Mouse (Mus musculus): ENCODE measurements around the gene Spg11. TPM values are rescaled to one million over a fixed set of nuclear protein-coding genes. Genes with fewer than 3 reads are reported as not detected.
"Not testable (repeated sequence)": the region's sequence is repeated elsewhere in the genome, so short reads cannot be mapped to it uniquely, and the experiment has no call there.

The Spg11 gene
- total and polyA plus RNA-seq, 2 experiments from 2014 or later, result 4.9 to 20.1 TPM

DNA sequence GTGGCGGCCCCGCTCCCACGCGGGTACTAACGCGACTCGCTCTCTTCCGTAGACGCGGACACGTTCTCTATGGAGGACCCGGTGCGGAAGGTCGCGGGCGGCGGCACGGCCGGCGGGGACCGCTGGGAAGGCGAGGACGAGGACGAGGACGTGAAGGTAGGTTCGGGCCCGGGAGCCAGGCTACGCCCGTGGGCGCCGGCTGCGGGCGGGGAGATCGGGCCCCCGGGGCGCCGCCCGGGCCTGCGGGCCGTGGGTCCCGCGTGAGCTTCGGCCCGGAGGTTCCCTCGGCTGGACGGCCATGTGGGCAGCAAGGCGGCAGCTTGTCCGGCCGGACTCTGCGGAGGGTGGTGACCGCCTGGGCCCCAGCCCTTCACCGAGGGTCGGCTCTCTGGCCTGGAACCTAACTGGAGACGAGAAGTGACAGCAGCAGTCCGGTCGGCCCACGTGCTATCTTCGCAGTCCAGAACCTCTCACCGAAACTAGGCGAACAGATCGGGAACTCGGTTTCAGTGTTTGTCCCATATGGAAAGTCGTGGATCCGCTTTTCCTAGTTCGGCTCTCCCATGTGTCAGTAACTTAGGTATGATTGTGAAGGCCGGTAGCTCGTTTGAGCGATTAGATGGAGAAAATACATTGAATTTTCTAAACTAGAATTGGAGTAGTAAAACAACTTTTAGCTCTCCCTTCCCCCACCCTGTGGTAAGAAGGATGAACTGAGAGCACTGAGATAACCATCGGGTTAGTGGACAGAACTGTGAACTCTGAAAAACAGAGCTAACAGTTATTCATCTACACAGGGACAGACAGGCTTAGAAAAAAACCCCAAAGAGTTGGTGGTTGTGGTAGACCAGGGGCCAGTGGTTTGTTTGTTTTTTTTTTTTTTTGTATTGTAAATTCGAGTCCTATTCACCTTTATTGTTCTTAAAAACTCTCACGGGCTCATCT is 89.2 kb downstream of the Spg11 start:
- Histone ChIP-seq H3K9ac (replicated peaks; ENCODE audit: low read length, poor library complexity, severe bottlenecking) (peak overlapping the region; percentile 73), H3K4me1 (ENCODE audit: insufficient read depth, low read length) (0 out of 2 replicates have a peak, but pooled peaks cover 3% of the 10 kb centered on the region), H3K4me2 (ENCODE audit: low read depth, low read length, poor library complexity, severe bottlenecking) (peak overlapping the region; percentile 81), H3K27ac (ENCODE audit: low read depth, low read length) (peak overlapping the region; percentile 44), H3K9me3 (ENCODE audit: low read length) (no peaks in the 10 kb centered on the region), H3K36me3 (ENCODE audit: insufficient read depth, low read length) (no peaks in the 10 kb centered on the region), H3K27me3 (ENCODE audit: insufficient read depth, low read length) (no peaks in the 10 kb centered on the region), H3K4me3 (ENCODE audit: low read depth, low read length) (peak overlapping the region; percentile 87)
- DNase-seq (ENCODE audit: low spot score), result peak; percentile 34
- peak; percentile 61 for ATAC-seq (ENCODE audit: low FRiP score)
- WGBS, result 2% methylated on average over 55 of the region's 71 CpGs
- peak; percentile 17 for TF ChIP-seq CTCF (IDR thresholded peaks at IDR 0.05)

DNA sequence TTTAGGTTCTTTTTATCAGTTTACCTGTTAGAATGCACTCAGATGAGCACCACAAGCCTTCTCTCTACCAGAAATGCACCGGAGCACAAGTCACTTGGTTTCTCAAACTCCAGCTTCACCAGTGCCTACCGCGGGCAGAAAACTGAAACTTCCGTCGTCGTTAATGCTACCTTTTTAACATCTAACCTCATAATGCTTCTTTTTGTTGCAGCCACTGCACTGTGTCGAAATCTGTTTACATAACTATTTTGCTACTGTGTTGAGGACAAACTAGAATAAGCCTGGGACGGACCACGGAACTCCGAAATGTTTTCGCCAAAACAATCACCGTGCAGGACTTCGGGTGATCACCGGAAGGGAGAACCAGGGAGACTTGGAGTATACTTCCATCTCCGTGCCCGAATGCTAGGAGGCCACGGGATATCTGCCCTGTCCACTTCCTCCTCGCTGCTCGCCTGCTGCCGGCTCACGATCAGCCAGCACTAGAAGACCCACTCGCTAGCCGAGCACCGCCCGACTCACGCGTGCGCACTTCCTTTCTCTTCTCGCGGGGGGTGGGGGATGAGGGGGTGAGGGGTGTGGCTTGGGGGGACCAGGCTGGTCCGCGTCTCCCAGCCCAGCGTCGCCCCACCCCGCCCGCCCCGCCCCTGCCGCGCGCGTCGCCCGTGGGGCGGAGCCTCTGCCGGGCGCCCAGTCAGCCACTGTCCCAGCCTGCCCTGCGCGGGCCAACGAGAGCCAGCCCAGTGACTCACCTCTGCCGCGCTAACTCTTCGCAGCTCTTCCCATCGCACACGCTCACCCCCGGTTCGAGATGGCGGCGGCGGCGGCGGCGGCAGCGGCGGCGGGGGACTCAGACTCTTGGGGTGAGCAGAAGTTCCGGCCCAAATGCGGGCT is 90.1 kb downstream of the Spg11 start, which contains the start of gene Eif3j1:
Gene Eif3j1 (plus strand): TSS at position 685 of the 894 bp plus-strand sequence.
- 0 out of 2 replicates have a peak, but pooled peaks cover 3% of the 10 kb centered on the region for H3K4me1 ChIP-seq (ENCODE audit: insufficient read depth, low read length)
- under 1% methylated on average over 61 of the region's 67 CpGs for WGBS
- H3K9ac ChIP-seq (replicated peaks; ENCODE audit: low read length, poor library complexity, severe bottlenecking), result peak within 1 kb of the TSS; percentile 73
- H3K4me2 ChIP-seq (ENCODE audit: low read depth, low read length, poor library complexity, severe bottlenecking), result peak within 1 kb of the TSS; percentile 81
- no peaks in the 10 kb centered on the region for H3K36me3 ChIP-seq (ENCODE audit: insufficient read depth, low read length)
- DNase-seq (ENCODE audit: low spot score) (peak; percentile 95), ATAC-seq (ENCODE audit: low FRiP score) (peak; percentile 100)
- H3K27me3 ChIP-seq (ENCODE audit: insufficient read depth, low read length), result no peaks in the 10 kb centered on the region
- no peaks in the 10 kb centered on the region for H3K9me3 ChIP-seq (ENCODE audit: low read length)
- no peak for TF ChIP-seq CTCF (IDR thresholded peaks at IDR 0.05)
- H3K27ac ChIP-seq (ENCODE audit: low read depth, low read length), result peak within 1 kb of the TSS; percentile 44
- peak within 1 kb of the TSS; percentile 87 for H3K4me3 ChIP-seq (ENCODE audit: low read depth, low read length)

DNA sequence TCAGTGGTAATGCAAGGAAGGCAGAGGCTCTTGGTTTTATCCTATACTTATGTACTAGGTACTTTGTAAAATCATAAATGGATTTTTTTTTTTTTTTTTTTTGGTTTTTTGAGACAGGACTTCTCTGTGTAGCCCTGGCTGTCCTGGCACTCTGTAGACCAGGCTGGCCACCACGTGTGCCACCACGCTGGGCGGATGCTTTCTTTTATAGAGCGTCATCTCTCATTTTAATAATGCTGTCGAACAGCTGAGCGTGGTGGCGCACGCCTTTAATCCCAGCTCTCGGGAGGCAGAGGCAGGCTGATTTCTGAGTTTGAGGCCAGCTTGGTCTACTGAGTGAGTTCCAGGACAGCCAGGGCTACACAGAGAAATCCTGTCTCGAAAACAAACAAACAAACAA is 91.1 kb downstream of the Spg11 start:
- ATAC-seq (ENCODE audit: low FRiP score); H3K36me3 ChIP-seq (ENCODE audit: insufficient read depth, low read length): not testable (repeated sequence)
- 94% methylated on average over 10 of the region's 10 CpGs for WGBS

DNA sequence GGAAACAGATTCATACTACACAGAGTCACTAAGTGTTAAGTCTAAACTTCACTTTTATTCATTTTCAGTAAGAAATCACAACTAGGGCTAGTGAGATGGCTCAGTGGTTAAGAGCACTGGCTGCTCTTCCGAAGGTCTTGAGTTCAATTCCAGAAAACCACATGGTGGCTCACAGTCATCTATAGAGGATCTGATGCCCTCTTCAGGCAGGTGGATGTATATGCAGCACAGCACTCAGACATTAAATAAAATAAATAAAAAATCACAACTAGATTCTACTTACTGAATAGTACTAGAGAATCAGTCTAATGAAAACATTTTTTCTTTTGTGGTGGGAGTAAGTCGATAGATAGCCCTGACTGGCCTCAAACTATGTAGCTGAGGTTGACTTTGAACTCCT is 95.9 kb downstream of the Spg11 start:
- Histone ChIP-seq H3K4me3 (ENCODE audit: low read depth, low read length) (no peak overlapping the region), H3K4me1 (ENCODE audit: insufficient read depth, low read length) (no peaks in the 10 kb centered on the region), H3K27ac (ENCODE audit: low read depth, low read length) (no peak overlapping the region), H3K9me3 (ENCODE audit: low read length) (no peaks in the 10 kb centered on the region), H3K27me3 (ENCODE audit: insufficient read depth, low read length) (no peaks in the 10 kb centered on the region), H3K4me2 (ENCODE audit: low read depth, low read length, poor library complexity, severe bottlenecking) (no peak overlapping the region), H3K36me3 (ENCODE audit: insufficient read depth, low read length) (no peaks in the 10 kb centered on the region), H3K9ac (replicated peaks; ENCODE audit: low read length, poor library complexity, severe bottlenecking) (no peak overlapping the region)
- ATAC-seq (ENCODE audit: low FRiP score) (no peak), DNase-seq (ENCODE audit: low spot score) (no peak)
- 66% methylated on average over 2 of the region's 2 CpGs for WGBS
- peak; percentile 17; the same call in 1 of the 2 replicates for TF ChIP-seq CTCF (IDR thresholded peaks at IDR 0.05)

More for the DNA sequence above, 91.1 kb downstream of the Spg11 start:
- not testable (repeated sequence) for H3K4me1 ChIP-seq (ENCODE audit: insufficient read depth, low read length); H3K4me3 ChIP-seq (ENCODE audit: low read depth, low read length); H3K4me2 ChIP-seq (ENCODE audit: low read depth, low read length, poor library complexity, severe bottlenecking); DNase-seq (ENCODE audit: low spot score); H3K9me3 ChIP-seq (ENCODE audit: low read length); H3K9ac ChIP-seq (replicated peaks; ENCODE audit: low read length, poor library complexity, severe bottlenecking); H3K27ac ChIP-seq (ENCODE audit: low read depth, low read length); H3K27me3 ChIP-seq (ENCODE audit: insufficient read depth, low read length)

DNA sequence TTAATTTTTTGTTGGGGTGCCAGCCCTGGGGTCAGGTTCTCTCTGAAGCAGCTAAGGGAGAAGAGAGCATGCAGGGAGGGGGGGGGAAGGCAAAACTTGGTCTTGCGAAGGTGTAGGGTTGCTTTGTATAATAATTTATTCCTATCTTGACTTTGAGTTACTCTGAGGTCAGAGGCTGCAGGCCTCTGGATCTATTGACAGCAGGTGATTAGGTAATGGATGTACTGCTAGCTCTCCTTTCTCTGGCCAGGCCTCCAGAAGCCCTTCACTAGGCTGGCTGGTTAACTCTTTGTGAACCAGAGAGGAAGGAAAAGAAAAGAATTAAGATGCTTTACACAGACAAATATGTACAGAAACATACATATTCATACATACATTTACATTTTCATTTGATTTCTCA is 99.5 kb downstream of the Spg11 start:
- DNase-seq (ENCODE audit: low spot score) (no peak), ATAC-seq (ENCODE audit: low FRiP score) (no peak)
- Histone ChIP-seq H3K9me3 (ENCODE audit: low read length) (no peaks in the 10 kb centered on the region), H3K4me2 (ENCODE audit: low read depth, low read length, poor library complexity, severe bottlenecking) (no peak overlapping the region), H3K27me3 (ENCODE audit: insufficient read depth, low read length) (no peaks in the 10 kb centered on the region), H3K4me1 (ENCODE audit: insufficient read depth, low read length) (no peaks in the 10 kb centered on the region), H3K36me3 (ENCODE audit: insufficient read depth, low read length) (no peaks in the 10 kb centered on the region), H3K4me3 (ENCODE audit: low read depth, low read length) (no peak overlapping the region), H3K27ac (ENCODE audit: low read depth, low read length) (no peak overlapping the region), H3K9ac (replicated peaks; ENCODE audit: low read length, poor library complexity, severe bottlenecking) (no peak overlapping the region)
- TF ChIP-seq CTCF (IDR thresholded peaks at IDR 0.05), result no peak
- 81% methylated on average over 1 of the region's 1 CpGs for WGBS

Data from midbrain, postnatal 0 days (tissue).